Mouse (Mus musculus) CH12.LX (cell line): ENCODE measurements around the gene Gpatch2. TPM values are rescaled to one million over a fixed set of nuclear protein-coding genes. Genes with fewer than 3 reads are reported as not detected.

Experiments used
- DNase-seq: peaks from one replicate; pipeline ENCODE4 v3.0.0-alpha.2; 2013; ENCODE audit errors: extremely low read depth
- H3K27ac ChIP-seq: 2 replicates; pipeline ENCODE4 v1.5.1; 2012; ENCODE audit warnings: low read depth, mild to moderate bottlenecking, control low read depth, moderate library complexity; ENCODE audit not compliant: insufficient read depth
- H3K27me3 ChIP-seq: replicated peaks from 2 replicates; pipeline ENCODE3; 2012; ENCODE audit warnings: inconsistent platforms
- H3K36me3 ChIP-seq, 2 experiments: replicated peaks in 1 of 2; 2 replicates each; pipeline versions ENCODE3 to v1.6.1; 2012; ENCODE audit warnings: inconsistent platforms in 1 of 2, low read length in 1 of 2, mild to moderate bottlenecking in 1 of 2, mixed read lengths in 1 of 2, moderate library complexity in 1 of 2; ENCODE audit not compliant: control insufficient read depth in 1 of 2, insufficient read depth in 1 of 2
- H3K4me1 ChIP-seq, 2 experiments: 2 replicates each; pipeline ENCODE4 v1.6.1; 2012; ENCODE audit warnings: inconsistent platforms in 1 of 2, moderate library complexity in 1 of 2; ENCODE audit not compliant: insufficient read depth in 2 of 2, control insufficient read depth in 1 of 2
- H3K4me2 ChIP-seq: 2 replicates; pipeline ENCODE4 v1.6.1; 2012; ENCODE audit warnings: low read depth, mild to moderate bottlenecking, control low read depth; ENCODE audit not compliant: poor library complexity, insufficient read depth, severe bottlenecking
- H3K4me3 ChIP-seq, 3 experiments: fragments of 150-350 bp in 1 of 3; sonication (generic) in 1 of 3; replicated peaks in 1 of 3; 2 replicates each; pipeline versions ENCODE3 to v1.5.1; 2011 to 2012; ENCODE audit warnings: low read depth in 2 of 3, low read length in 2 of 3, mild to moderate bottlenecking in 2 of 3, moderate library complexity in 2 of 3, control low read depth in 1 of 3, improper control_type of control experiment in 1 of 3, inconsistent platforms in 1 of 3, mixed read lengths in 1 of 3; ENCODE audit not compliant: poor library complexity in 1 of 3
- H3K79me2 ChIP-seq: replicated peaks from 2 replicates; pipeline ENCODE4 v1.6.1; 2012; ENCODE audit warnings: mild to moderate bottlenecking, moderate library complexity; ENCODE audit not compliant: control insufficient read depth, poor library complexity, insufficient read depth, severe bottlenecking; ENCODE audit errors: extremely low read depth
- H3K9ac ChIP-seq: 2 replicates; pipeline ENCODE4 v1.6.1; 2012; ENCODE audit warnings: low read depth, mild to moderate bottlenecking, control low read depth, moderate library complexity; ENCODE audit not compliant: insufficient read depth
- H3K9me3 ChIP-seq: replicated peaks from 2 replicates; pipeline ENCODE3; 2012; ENCODE audit warnings: low read length, inconsistent platforms, mixed read lengths
- BHLHE40 ChIP-seq: IDR thresholded peaks from 2 replicates; pipeline ENCODE4 v1.6.1; 2011; ENCODE audit warnings: mild to moderate bottlenecking, low read depth, low read length, improper control_type of control experiment
- CHD2 ChIP-seq: IDR thresholded peaks from 2 replicates; pipeline ENCODE4 v1.6.1; 2011; ENCODE audit warnings: low read length, improper control_type of control experiment
- CTCF ChIP-seq, 2 experiments: IDR thresholded peaks in 1 of 2; conservative IDR thresholded peaks in 1 of 2; 2 replicates each; pipeline ENCODE4 v1.5.1; 2011 to 2012; ENCODE audit warnings: low read depth in 2 of 2, low read length in 2 of 2, improper control_type of control experiment in 1 of 2, inconsistent platforms in 1 of 2, mild to moderate bottlenecking in 1 of 2, moderate library complexity in 1 of 2
- EP300 ChIP-seq: IDR thresholded peaks from 2 replicates; pipeline ENCODE4 v1.6.1; 2011; ENCODE audit warnings: low read length, improper control_type of control experiment
- ETS1 ChIP-seq: conservative IDR thresholded peaks from 2 replicates; pipeline ENCODE4 v1.6.1; 2012; ENCODE audit warnings: low read depth, mild to moderate bottlenecking, inconsistent platforms, low read length, improper control_type of control experiment, moderate library complexity
- GABPA ChIP-seq: IDR thresholded peaks from 2 replicates; pipeline ENCODE4 v1.6.1; 2012; ENCODE audit warnings: low read depth, low read length, improper control_type of control experiment, inconsistent platforms; ENCODE audit not compliant: insufficient replicate concordance
- JUND ChIP-seq: conservative IDR thresholded peaks from 2 replicates; pipeline ENCODE4 v1.6.1; 2011; ENCODE audit warnings: low read depth, low read length, improper control_type of control experiment
- KAT2A ChIP-seq: IDR thresholded peaks from 2 replicates; pipeline ENCODE4 v1.6.1; 2012; ENCODE audit warnings: low read length, improper control_type of control experiment, inconsistent platforms; ENCODE audit not compliant: insufficient replicate concordance
- MAZ ChIP-seq: IDR thresholded peaks from 2 replicates; pipeline ENCODE4 v1.6.1; 2012; ENCODE audit warnings: low read depth, mild to moderate bottlenecking, inconsistent platforms, low read length, improper control_type of control experiment, moderate library complexity
- MEF2A ChIP-seq: IDR thresholded peaks from 2 replicates; pipeline ENCODE4 v1.6.1; 2014; ENCODE audit warnings: low read depth, mild to moderate bottlenecking, inconsistent platforms, low read length, improper control_type of control experiment, borderline replicate concordance
- MYC ChIP-seq: IDR thresholded peaks from 2 replicates; pipeline ENCODE4 v1.6.1; 2011; ENCODE audit warnings: low read depth, mild to moderate bottlenecking, improper control_type of control experiment, low read length
- NELFE ChIP-seq: IDR thresholded peaks from 2 replicates; pipeline ENCODE4 v1.6.1; 2011; ENCODE audit warnings: low read depth, low read length, improper control_type of control experiment
- PAX5 ChIP-seq: IDR thresholded peaks from 2 replicates; pipeline ENCODE4 v1.6.1; 2012; ENCODE audit warnings: low read length, inconsistent platforms, mixed read lengths
- POLR2A ChIP-seq: IDR thresholded peaks from 2 replicates; pipeline ENCODE4 v1.6.1; 2011; ENCODE audit warnings: low read depth, mild to moderate bottlenecking, improper control_type of control experiment, low read length
- RCOR1 ChIP-seq: conservative IDR thresholded peaks from 2 replicates; pipeline ENCODE4 v1.6.1; 2012; ENCODE audit warnings: low read depth, mild to moderate bottlenecking, inconsistent platforms, low read length, improper control_type of control experiment
- SMC3 ChIP-seq: IDR thresholded peaks from 2 replicates; pipeline ENCODE4 v1.6.1; 2011; ENCODE audit warnings: low read depth, low read length, improper control_type of control experiment
- TCF12 ChIP-seq: IDR thresholded peaks from 2 replicates; pipeline ENCODE4 v1.6.1; 2014; ENCODE audit warnings: low read depth, mild to moderate bottlenecking, inconsistent platforms, low read length, improper control_type of control experiment
- UBTF ChIP-seq: IDR thresholded peaks from 2 replicates; pipeline ENCODE4 v1.6.1; 2012; ENCODE audit warnings: low read depth, mild to moderate bottlenecking, inconsistent platforms, low read length, improper control_type of control experiment, moderate library complexity
- USF1 ChIP-seq: IDR thresholded peaks from 2 replicates; pipeline ENCODE4 v1.6.1; 2014; ENCODE audit warnings: low read depth, mild to moderate bottlenecking, inconsistent platforms, low read length, improper control_type of control experiment
- USF2 ChIP-seq: conservative IDR thresholded peaks from 2 replicates; pipeline ENCODE4 v1.6.1; 2011; ENCODE audit warnings: low read depth, low read length, improper control_type of control experiment
- ZC3H11A ChIP-seq: IDR thresholded peaks from 2 replicates; pipeline ENCODE4 v1.6.1; 2012; ENCODE audit warnings: low read depth, mild to moderate bottlenecking, inconsistent platforms, low read length, improper control_type of control experiment
- ZKSCAN1 ChIP-seq: IDR thresholded peaks from 2 replicates; pipeline ENCODE4 v1.6.1; 2012; ENCODE audit warnings: low read depth, inconsistent platforms, low read length, improper control_type of control experiment, borderline replicate concordance
- ZMIZ1 ChIP-seq: IDR thresholded peaks from 2 replicates; pipeline ENCODE4 v1.6.1; 2012; ENCODE audit warnings: low read depth, mild to moderate bottlenecking, inconsistent platforms, low read length, improper control_type of control experiment
- ZNF384 ChIP-seq: IDR thresholded peaks from 2 replicates; pipeline ENCODE4 v1.6.1; 2012; ENCODE audit warnings: low read depth, low read length, improper control_type of control experiment, inconsistent platforms
- dilution Hi-C: fragments of 300-500 bp; cut with MboI; formaldehyde crosslinking; loops from 2 replicates; pipeline ENCODE4 v1.14.3; 2020; ENCODE audit warnings: low sequenced_read_pairs; ENCODE audit not compliant: extremely low pct_unique_long_range_greater_than_20kb, extremely low pct_ligation_motif_present
- in situ Hi-C: fragments of 300-500 bp; cut with MboI; formaldehyde crosslinking; loops from 3 replicates; pipeline ENCODE4 v1.14.3; 2019; ENCODE audit warnings: low sequenced_read_pairs, low pct_ligation_motif_present, low pct_unique_long_range_greater_than_20kb, mixed read lengths
- polyA plus RNA-seq: library from polyadenylated mRNA; unstranded; fragments of >175 nt; gene quantifications from 2 replicates; pipeline ENCODE4 v1.2.1, GENCODE M21; 2012; ENCODE audit warnings: low read depth; ENCODE audit not compliant: insufficient read length
- total RNA-seq, 2 experiments: library from RNA; depleted of rRNA; stranded (reverse); fragments of 300-350 nt in 1 of 2; fragments of >200 nt in 1 of 2; gene quantifications; 2 replicates each; pipeline ENCODE4 v1.2.3; 2012 to 2014

The Gpatch2 gene
- total and polyA plus RNA-seq, 3 experiments, result 14.1 to 17.0 (median 15.4) TPM

DNA sequence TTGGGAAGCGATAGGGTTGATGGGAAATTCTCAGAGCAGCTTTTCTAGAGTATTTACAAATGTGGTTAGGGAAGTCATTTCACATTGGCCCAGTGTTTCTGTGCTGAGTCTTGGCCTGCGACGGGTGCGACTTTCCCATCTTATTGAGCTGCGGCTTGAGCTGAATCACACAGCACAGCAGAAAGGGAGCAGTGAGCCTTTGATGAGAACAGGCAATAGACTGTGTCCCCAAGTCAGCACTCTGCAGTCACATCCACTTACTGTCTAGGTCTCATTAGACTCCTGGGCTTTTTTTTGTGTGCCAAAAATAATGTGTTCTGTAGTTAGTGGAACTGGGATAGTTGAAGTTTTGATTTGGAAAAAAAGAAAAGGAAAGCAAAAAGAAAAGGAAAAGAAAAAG lies 14.9 kb downstream of the Gpatch2 start:
- dilution Hi-C loops (no loop called here), in situ Hi-C loops (no loop called here)
- Histone ChIP-seq H3K9ac (no peak overlapping the region), H3K9me3 (no peaks in the 10 kb centered on the region), H3K27ac (no peak overlapping the region), H3K4me1 (peaks cover 8 to 28% of the 10 kb centered on the region in 2 experiments), H3K79me2 (peaks cover 12% of the 10 kb centered on the region), H3K4me2 (no peak overlapping the region), H3K36me3 (peaks cover 28 to 67% of the 10 kb centered on the region in 2 experiments), H3K27me3 (no peaks in the 10 kb centered on the region), H3K4me3 (no peak overlapping the region)
- TF ChIP-seq EP300 (no peak), CTCF (conservative IDR thresholded peaks at IDR 0.05 in 1 of 2, IDR thresholded peaks at IDR 0.05 in 1 of 2; ENCODE audit: low read depth in 2 of 2, low read length in 2 of 2) (no peak), UBTF (no peak)
- DNase-seq, result no peak

DNA sequence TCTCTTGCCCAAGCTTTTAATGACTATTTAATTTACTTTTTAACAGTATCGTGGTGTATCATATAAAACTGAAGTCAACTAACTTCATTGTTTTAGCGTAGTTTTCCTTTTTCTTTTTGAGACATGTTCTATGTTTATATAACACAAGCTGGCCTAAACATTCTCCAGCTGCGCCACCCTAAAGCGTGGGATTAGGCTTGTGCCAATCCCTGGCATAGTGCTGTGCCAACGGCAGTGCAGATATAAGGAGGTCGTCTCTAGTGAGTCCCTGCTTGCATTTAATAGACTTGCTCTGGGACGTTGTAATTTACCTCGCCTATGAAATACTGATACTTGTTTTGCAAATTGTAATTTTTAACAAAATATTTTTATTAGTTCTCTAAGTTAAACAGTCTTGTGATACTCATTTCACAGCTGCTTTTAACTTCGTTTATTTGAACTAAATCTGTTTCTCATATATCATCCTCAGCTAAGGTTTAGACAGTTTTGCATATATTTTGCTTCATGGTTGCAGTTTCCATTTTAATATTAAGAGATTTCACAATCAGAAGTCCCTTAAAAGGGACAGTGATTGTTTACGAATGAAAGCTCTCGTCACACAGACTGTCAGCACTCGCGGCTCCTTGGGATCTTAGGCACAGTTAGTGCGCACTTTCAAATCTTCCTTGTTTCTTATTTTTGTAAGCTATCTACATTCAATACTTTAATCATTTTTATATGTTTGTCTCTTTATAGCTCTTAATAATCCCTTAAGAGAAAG lies 17.1 kb downstream of the Gpatch2 start:
- H3K79me2 ChIP-seq, result peaks cover 12% of the 10 kb centered on the region
- H3K4me2 ChIP-seq, result no peak overlapping the region
- dilution Hi-C loops, result no loop called here
- no peak overlapping the region for H3K4me3 ChIP-seq
- no peak for DNase-seq
- H3K27me3 ChIP-seq, result no peaks in the 10 kb centered on the region
- TF ChIP-seq CHD2 (no peak), USF2 (no peak), PAX5 (no peak), ZKSCAN1 (no peak), GABPA (no peak), CTCF (conservative IDR thresholded peaks at IDR 0.05 in 1 of 2, IDR thresholded peaks at IDR 0.05 in 1 of 2; ENCODE audit: low read depth in 2 of 2, low read length in 2 of 2) (no peak), TCF12 (no peak)
- no peak overlapping the region for H3K9ac ChIP-seq
- peaks cover 8 to 26% of the 10 kb centered on the region in 2 experiments for H3K4me1 ChIP-seq
- H3K36me3 ChIP-seq, result peaks cover 16 to 61% of the 10 kb centered on the region in 2 experiments
- H3K27ac ChIP-seq, result no peak overlapping the region
- no peaks in the 10 kb centered on the region for H3K9me3 ChIP-seq
- in situ Hi-C loops, result no loop called here

DNA sequence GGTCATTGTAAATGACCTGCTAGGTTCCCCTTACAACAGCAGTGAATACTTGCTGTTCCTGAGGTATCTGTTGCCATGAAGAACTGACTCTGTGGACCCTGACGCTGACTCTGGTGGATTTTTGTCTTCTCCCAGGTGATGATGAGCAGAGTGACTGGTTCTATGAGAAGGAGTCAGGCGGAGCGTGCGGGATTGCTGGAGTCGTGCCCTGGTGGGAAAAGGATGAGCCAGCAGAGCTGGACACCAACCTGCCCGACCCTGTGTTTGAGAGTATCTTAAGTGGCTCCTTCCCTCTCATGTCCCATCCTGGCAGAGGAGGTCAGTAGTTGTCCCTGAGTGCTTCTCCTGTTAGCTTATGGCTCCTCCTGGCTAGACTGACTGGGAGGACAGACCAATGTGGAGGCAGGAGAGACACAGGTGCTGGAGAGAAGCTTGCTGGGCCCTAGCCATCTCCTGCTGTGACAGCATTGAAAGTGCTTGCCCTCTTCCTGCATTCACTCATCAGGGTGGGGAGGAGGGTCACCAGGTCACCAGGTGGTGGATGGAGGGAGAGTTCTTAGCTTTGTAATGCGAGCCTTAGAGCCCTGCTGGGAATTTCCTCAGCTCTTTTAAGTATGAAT lies 17.8 kb downstream of the Gpatch2 start:
- H3K36me3 ChIP-seq, result peaks cover 16 to 60% of the 10 kb centered on the region in 2 experiments
- TF ChIP-seq JUND (no peak), TCF12 (no peak), EP300 (no peak), BHLHE40 (no peak), ZC3H11A (no peak), MYC (no peak), MEF2A (no peak), MAZ (no peak), ZMIZ1 (no peak), USF1 (no peak), SMC3 (no peak), POLR2A (no peak), RCOR1 (no peak), PAX5 (no peak), ETS1 (no peak), USF2 (no peak), UBTF (no peak), ZNF384 (no peak), KAT2A (no peak), NELFE (no peak)

More for the DNA sequence above, 17.8 kb downstream of the Gpatch2 start:
- DNase-seq, result no peak
- Histone ChIP-seq H3K27ac (no peak overlapping the region), H3K27me3 (no peaks in the 10 kb centered on the region), H3K9ac (no peak overlapping the region), H3K79me2 (peaks cover 8% of the 10 kb centered on the region), H3K9me3 (no peaks in the 10 kb centered on the region), H3K4me3 (no peak overlapping the region), H3K4me1 (peaks cover 6 to 19% of the 10 kb centered on the region in 2 experiments), H3K4me2 (no peak overlapping the region)
- in situ Hi-C loops, result no loop called here
- dilution Hi-C loops, result no loop called here
